Mouse (Mus musculus) 3T3-L1 (cell line): ENCODE results near the gene Msln.
A peak's percentile ranks its signal among the peaks of the same experiment; 100 is the strongest.

ENCODE experiments used
- DNase-seq: peaks from one replicate; pipeline ENCODE4 v3.0.0-alpha.2; 2015; ENCODE audit warnings: low read depth, low spot score

The Msln gene

DNA sequence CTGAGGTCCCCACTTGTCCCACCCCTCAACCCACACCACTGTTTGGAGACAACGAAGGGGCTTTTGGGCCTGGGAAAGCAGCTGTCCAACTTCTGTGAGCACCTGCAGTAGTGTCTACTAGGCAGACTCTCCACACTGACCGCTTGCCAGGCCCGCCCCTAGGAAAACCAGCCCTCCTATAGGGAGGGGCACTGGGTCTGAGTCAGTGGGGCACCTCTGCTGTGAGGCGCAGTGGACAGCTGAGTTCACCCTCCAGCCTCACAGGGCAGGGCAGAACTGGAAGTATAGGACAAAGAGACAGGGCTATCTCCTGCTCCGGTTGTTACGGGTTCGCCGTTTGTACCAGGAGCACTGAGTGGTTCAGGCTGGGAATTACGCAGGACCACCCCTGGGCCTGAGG, at the start of gene Msln:
Gene Msln, minus strand, starts transcription at position 138 of the 400 bp plus-strand sequence.
- DNase-seq = peak; percentile 86

GRCm38 (mm10) chr17:25802825-25803517, 48.8 kb upstream of the Msln start:
- DNase-seq = peak; percentile 92

- DNase-seq = peak; percentile 89
Observed at GRCm38 (mm10) chr17:25801029-25801428, 46.9 kb upstream of the Msln start.

DNA sequence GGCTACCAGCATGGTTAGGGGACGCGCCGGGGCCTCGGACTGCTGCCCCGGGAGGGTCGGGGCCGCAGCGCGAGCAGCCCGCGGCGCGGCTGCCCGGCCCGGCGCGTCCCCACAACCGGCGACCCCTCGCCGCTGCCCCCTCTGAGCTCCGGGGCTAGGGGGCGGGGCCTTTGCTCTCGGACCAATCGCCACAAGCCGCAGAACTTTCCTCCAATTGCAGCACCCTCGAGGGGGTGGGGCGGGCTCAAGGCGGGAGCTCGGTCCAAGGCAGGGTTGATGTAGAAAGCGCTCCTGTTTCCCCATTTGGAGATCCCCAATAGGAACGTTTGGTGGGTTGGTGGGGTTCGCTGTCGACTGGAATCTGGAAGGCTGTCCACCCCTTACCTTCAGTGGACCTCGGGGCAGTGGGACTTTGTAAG, 42.8 kb upstream of the Msln start, which contains the start of gene Metrn:
Gene Metrn, minus strand, starts transcription at position 186 of the 419 bp plus-strand sequence.
- DNase-seq = peak; percentile 87

- no peak for DNase-seq
Observed at GRCm38 (mm10) chr17:25796211-25796771, 42.1 kb upstream of the Msln start.

DNA sequence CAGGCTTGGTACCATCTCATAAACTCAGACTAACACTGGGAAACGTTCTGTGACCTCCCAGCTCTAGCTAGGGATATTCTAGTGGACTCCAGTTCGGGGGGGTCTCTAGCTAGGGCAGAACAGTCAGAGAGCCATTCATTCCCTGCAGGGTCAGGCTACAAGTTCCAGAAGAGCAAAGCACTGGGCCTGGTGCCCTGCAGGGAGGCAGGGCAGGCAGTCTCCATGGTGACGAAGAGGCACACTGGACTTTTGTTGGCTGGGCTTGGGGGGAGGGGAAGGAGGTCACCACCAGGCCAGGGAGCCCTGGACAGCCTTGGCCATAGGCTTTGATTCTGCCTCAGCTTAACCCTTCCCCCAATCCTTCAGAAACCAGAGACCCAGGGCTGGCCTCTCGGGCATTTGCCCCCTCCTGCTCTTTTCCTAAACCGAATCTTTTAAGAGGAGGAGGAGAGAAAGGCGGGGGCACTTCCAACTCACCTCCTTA, 41.5 kb upstream of the Msln start, which contains the start of gene AC134908.4:
Gene AC134908.4, minus strand, starts transcription at position 51 of the 484 bp plus-strand sequence.
- DNase-seq = peak; percentile 47

DNA sequence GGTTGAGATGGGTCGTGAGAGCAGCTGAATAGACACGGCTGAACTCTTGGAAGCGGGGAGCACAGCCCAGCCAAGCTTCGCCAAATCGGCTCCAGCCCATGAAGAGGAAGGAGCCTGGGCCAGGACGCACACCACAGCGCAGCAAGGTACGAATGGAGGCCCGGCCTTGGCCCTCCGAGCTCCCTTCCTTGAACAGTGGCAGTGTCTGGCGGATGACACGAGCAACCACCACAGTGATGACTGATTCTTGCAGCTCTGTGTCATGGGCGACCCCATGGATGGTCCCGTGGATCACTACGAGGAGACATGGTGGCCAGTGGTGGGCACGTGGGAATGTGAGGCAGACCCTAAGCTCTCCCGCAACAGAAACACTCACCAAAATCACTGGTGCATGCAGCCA, 40.8 kb upstream of the Msln start:
- no peak for DNase-seq

GRCm38 (mm10) chr17:25794197-25794596, 40.0 kb upstream of the Msln start:
- no peak for DNase-seq

GRCm38 (mm10) chr17:25792615-25793014, 38.4 kb upstream of the Msln start, which contains the start of gene Fam173a:
Fam173a (minus strand) TSS chr17:25792901.
- peak; percentile 76 for DNase-seq

DNA sequence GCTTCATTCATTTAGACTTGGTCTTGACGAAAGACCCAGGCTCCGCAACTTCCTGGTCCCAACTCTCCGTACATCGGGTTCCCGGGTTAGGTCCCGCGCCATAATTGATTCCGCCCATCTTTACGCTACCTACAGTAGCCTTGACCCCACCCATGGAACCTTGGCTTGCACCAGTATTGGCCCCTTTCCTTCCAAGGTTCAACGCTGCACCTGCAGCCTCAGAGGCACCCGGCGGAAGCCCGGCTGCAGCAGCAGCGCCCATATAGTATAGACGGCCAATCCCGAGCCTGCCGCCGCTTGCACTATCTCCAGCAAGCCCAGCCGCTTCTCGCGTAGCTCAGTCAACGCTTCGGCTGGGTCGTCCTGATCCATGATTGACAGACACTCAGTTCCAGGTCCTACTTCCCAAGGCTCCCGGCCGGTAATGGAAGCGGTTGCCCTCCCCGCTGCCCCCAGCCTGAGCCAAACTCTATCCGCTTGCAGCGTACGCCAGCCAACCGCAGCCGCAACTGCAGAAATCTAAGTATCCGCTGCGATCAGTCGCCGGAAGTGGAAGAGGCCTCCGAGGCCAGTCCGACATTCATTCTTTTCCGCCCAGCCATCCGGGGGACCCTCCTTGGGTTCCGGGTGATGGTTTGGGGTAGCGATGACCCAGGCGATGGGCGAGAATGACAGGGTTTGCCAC, 37.8 kb upstream of the Msln start:
- peak; percentile 89 for DNase-seq

DNA sequence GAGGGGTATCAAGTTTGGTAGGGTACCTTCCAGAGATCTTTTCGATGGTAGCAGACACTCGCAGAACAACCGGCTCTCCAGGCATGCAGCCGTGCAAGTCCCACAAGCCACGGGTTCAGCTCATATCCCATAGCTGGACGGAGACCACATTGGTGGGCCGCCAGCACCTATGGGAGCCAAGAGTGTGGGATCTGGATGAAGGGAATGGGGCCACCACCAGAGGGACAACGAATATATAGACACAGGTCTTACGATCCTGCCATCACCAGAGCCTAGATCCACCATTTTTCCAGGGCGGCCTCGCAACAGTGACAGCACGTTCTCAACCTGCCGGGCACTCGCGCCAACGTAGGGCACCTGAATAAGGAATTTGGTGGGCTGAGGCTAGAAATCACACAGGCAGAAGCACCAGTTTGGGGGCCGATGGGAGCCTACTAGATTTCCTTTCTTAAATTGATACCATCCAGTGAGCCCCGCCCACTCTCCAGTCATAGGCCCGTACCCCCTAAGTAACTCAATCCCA, 37.2 kb upstream of the Msln start:
- peak; percentile 50 for DNase-seq

- DNase-seq = no peak
Observed at GRCm38 (mm10) chr17:25786781-25787504, 32.8 kb upstream of the Msln start.

- no peak for DNase-seq
Observed at GRCm38 (mm10) chr17:25786280-25786679, 32.1 kb upstream of the Msln start, which contains the start of gene Ccdc78. Ccdc78 (plus strand) TSS chr17:25786580.

- DNase-seq = peak; percentile 99
Observed at GRCm38 (mm10) chr17:25785281-25785745, 31.1 kb upstream of the Msln start, which contains the start of gene Haghl. Haghl (minus strand) TSS chr17:25785673.

DNA sequence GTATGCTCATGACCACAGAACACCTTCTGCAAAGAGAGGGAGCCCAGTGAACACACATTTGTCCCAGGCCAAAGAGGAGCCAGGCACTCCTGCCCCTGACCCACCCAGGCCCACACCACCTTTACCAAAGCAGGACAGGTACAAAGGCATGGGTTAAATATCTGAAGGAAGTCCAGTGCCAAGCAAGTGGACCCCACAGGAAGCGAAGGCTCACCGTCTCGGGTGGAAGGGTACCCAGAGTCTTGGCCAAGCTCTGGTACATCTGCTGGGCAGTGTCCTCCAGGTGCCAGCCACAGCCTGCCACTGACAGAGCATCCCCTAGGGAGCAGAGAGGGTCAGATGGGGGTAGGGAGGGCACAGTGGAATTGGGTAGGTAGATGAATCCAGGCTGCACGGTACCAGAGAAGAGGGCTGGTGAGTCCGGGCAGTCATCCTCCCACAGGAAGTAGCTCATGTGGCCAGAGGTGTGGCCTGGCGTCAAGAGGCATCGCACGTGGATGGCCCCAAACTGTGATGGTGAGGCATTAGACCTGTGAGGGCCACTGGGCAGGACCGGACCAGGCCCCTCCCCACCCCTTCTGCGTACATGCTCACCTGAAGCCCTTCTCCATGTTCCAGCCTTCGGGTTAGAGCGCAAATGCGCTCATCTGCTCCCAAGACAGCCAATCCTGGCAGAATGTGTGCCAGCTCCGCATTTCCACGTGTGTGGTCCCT, 29.8 kb upstream of the Msln start:
- DNase-seq = no peak

- DNase-seq = no peak
Observed at GRCm38 (mm10) chr17:25783086-25783485, 28.9 kb upstream of the Msln start.

DNA sequence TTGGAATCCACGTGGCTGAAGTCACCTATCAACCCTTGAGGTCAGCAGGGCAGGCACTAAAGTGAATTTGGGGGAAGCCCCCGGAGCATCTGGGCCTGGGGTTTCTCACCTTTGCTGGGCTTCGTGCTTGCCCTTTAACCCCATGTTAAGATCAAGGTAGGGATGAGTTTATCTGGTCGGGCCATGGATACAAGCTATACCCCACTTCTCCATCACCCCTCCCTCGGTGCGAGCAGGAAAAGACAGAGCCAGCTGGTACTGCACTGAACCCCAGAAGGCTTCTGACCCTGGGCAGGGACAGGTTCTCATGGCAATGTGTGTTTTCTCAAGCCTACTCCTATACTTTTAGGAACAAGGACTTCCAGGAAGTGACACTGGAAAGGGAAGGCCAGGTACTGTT, 27.2 kb upstream of the Msln start:
- DNase-seq = no peak

DNA sequence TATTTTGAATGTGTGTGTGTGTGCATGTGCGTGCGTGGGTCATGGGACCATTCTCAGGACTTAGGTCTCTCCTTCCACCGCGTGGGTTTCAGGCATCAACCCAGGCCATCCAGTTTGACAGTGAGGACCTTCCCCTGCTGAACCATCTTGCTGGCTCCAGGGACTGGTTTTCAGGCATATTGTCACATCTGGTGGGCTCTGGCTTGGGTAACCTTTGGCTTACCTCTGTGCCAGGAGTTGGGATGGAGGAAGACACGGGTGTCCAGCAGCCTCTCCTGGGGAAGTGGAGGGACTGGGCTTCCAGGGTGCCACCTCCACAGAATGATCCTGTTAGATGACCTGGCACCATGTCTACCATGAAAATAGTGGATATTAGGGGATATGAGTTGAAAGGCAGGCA, 23.8 kb upstream of the Msln start:
- no peak for DNase-seq

GRCm38 (mm10) chr17:25775318-25776062, 21.3 kb upstream of the Msln start:
- DNase-seq = no peak
